Mouse (Mus musculus) adrenal gland, postnatal 36 days (tissue): ENCODE measurements around the gene Krtap2-4. TPM values are rescaled to one million over a fixed set of nuclear protein-coding genes. Genes with fewer than 3 reads are reported as not detected.

Experiments used
- DNase-seq, 2 experiments: peaks; one replicate each; pipeline ENCODE4 v3.0.0; 2021; ENCODE audit warnings: mixed read lengths in 1 of 2
- total RNA-seq, 2 experiments: library from RNA; stranded (reverse); gene quantifications; 2 replicates each; pipeline ENCODE4 v1.2.3; 2021

The Krtap2-4 gene
- total RNA-seq, 2 experiments from 2014 or later: not detected

DNA sequence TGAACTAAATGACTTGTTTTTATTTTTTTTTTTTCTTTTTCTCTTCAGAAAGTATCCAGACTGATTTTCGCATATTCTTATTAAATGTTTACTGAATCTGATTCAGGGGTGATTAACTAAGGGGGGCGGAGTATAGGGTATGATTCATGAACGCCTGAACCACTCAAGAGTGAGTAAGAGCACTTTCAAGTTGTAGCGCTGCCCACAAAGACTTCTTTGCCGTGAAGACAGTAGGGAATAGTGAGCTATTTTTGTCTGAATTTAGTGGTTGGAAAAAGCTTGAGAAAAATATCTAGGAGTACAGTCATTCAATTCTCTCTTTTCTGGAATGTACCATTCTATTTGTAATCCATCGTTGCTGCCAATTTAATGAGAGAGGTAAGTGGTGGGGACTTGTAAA, 33.1 kb downstream of the Krtap2-4 start:
- no peak for DNase-seq

DNA sequence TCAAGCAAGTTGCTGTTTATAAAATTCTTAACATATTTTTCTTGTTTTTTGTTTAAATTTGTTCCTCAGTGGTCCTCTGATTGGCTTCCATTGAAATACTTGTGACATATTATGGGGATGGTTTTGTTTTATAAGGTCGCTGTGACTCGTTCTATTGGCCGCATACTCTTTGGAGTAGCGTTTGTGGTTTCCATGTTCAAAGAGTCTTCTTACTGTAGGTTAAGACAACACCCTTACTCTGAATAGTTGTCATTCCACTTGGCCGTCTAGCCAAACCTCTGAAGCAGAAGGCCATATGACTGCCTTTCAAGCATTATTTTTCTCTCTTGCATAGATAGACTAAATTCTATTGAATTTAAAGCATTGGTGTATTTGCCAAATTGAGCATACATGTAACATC, 33.6 kb downstream of the Krtap2-4 start:
- no peak for DNase-seq

GRCm38 (mm10) chr11:99580636-99581035, 34.0 kb downstream of the Krtap2-4 start, which contains the start of gene Krtap1-5:
Gene Krtap1-5, minus strand, starts transcription at chr11:99581016.
- no peak for DNase-seq

DNA sequence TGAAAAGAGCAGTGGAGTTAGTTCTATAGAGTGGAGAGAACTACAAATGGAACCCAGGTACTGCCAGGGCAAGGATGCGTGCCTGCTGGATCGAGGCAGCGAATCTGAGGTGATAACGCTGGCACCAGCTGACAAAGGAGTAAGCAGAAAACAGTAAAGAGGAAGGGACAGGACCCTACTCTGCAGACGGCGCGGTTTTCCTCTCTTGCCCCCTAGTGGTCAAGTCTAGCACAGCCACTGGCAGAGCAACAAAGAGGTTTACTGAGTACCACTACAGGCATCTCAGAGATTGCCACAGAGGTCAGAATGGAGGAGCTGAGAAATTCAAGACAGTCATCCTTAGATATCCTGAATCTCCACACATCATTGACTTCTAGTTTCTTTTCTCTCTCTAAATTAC, 40.5 kb downstream of the Krtap2-4 start:
- DNase-seq: peak; percentile 74 to 78

DNA sequence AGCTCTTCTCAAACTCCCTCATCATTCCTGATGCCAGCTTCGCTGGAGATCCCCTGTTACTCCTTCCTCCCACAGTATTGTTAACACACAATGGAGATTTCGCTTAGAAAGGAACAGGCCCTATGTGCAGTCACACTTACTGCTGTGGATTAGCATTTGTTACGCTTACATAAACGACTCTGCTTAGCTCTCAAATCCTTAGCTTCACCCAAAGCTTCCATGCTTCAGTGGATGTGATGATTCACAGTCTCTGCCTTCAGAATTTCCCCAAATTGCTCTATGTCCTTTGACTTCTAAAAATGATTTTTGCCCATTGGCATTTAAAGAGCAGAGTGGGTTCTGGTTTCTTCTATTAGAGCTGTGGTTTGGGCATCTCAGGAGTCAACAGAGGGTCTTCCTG, 41.5 kb downstream of the Krtap2-4 start:
- no peak for DNase-seq

DNA sequence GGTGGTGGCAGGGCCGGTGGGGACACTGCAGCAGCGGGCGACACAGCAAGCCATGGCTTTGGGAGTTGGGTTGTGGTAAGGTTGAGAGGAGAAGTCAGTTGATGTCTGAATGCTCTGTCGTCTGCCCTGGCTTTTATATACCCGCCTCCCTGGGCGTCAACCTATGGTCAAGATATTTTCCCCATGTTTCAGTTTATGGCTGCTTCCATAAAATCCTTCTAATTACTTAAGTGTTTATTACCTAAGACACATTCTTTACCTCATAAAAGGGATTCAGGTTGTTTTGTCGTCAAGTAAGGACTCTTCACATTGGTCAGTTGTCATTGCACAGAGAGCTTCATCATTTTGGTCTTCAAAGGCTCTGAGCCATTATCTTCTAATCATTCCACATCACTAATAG, 48.1 kb downstream of the Krtap2-4 start, which contains the start of gene Krtap3-1:
Gene Krtap3-1 (minus strand): TSS at position 101 of the 400 bp plus-strand sequence.
- no peak for DNase-seq

Other genes starting within 250 kb of the Krtap2-4 start
- gene Krt28, start 239.9 kb downstream of the Krtap2-4 start, total RNA-seq: not detected
- 1 to 10 TPM; 4.4 to 6.4 TPM for gene Krt10, start 225.5 kb downstream of the Krtap2-4 start, total RNA-seq
- not detected for gene Krt12, start 192.6 kb downstream of the Krtap2-4 start, total RNA-seq
- gene Krt20, start 176.7 kb downstream of the Krtap2-4 start, total RNA-seq: under 1 TPM in 1 of 2 experiments, not detected in 1; 0.26 TPM
- gene Krt23, start 121.7 kb downstream of the Krtap2-4 start, total RNA-seq: under 1 TPM in 1 of 2 experiments, not detected in 1; 0.16 TPM
- not detected for gene Krt39, start 93.5 kb downstream of the Krtap2-4 start, total RNA-seq
- gene Krt40, start 71.7 kb downstream of the Krtap2-4 start, total RNA-seq: not detected
- not detected for gene Krtap3-3, start 64.0 kb downstream of the Krtap2-4 start, total RNA-seq
- gene Krtap3-2, start 58.0 kb downstream of the Krtap2-4 start, total RNA-seq: not detected
- gene Gm11939, start 55.4 kb downstream of the Krtap2-4 start, total RNA-seq: not detected
- not detected for gene Krtap3-1, start 48.2 kb downstream of the Krtap2-4 start, total RNA-seq
- gene Krtap1-5, start 33.8 kb downstream of the Krtap2-4 start, total RNA-seq: not detected
- not detected for gene Krtap1-4, start 31.2 kb downstream of the Krtap2-4 start, total RNA-seq
- gene Krtap1-3, start 23.5 kb downstream of the Krtap2-4 start, total RNA-seq: not detected
- not detected for gene Krtap9-3, start 16.7 kb downstream of the Krtap2-4 start, total RNA-seq
- gene Gm11938, start 11.5 kb downstream of the Krtap2-4 start, total RNA-seq: not detected
- gene Gm11937, start 4.7 kb downstream of the Krtap2-4 start, total RNA-seq: not detected
- gene Gm11562, start 5.6 kb upstream of the Krtap2-4 start, total RNA-seq: not detected
- not detected for gene Krtap4-1, start 13.4 kb upstream of the Krtap2-4 start, total RNA-seq
- not detected for gene Krtap4-2, start 20.2 kb upstream of the Krtap2-4 start, total RNA-seq
- gene Krtap4-7, start 29.2 kb upstream of the Krtap2-4 start, total RNA-seq: not detected
- gene Gm11555, start 35.4 kb upstream of the Krtap2-4 start, total RNA-seq: not detected
- not detected for gene Gm11563, start 44.1 kb upstream of the Krtap2-4 start, total RNA-seq
- not detected for gene Krtap4-6, start 51.1 kb upstream of the Krtap2-4 start, total RNA-seq
- gene Gm14190, start 75.9 kb upstream of the Krtap2-4 start, total RNA-seq: not detected
- not detected for gene Gm14180, start 119.4 kb upstream of the Krtap2-4 start, total RNA-seq
- gene Gm11595, start 158.1 kb upstream of the Krtap2-4 start, total RNA-seq: not detected
- not detected for gene Krtap4-8, start 165.9 kb upstream of the Krtap2-4 start, total RNA-seq
- not detected for gene Krtap4-9, start 170.4 kb upstream of the Krtap2-4 start, total RNA-seq
- gene Gm11596, start 178.6 kb upstream of the Krtap2-4 start, total RNA-seq: not detected
- not detected for gene Gm11569, start 184.1 kb upstream of the Krtap2-4 start, total RNA-seq
- gene Gm11554, start 189.6 kb upstream of the Krtap2-4 start, total RNA-seq: not detected
- gene Krtap4-13, start 195.0 kb upstream of the Krtap2-4 start, total RNA-seq: not detected
- gene Gm11564, start 200.8 kb upstream of the Krtap2-4 start, total RNA-seq: not detected
- not detected for gene 2300003K06Rik, start 223.2 kb upstream of the Krtap2-4 start, total RNA-seq
- not detected for gene Krtap4-16, start 236.8 kb upstream of the Krtap2-4 start, total RNA-seq
- not detected for gene Gm11568, start 243.1 kb upstream of the Krtap2-4 start, total RNA-seq
- gene Gm11559, start 249.6 kb upstream of the Krtap2-4 start, total RNA-seq: not detected